Mouse (Mus musculus): ENCODE data around the gene Phlda3. TPM values are rescaled to one million over a fixed set of nuclear protein-coding genes. Genes with fewer than 3 reads are reported as not detected.

The Phlda3 gene
- polyA plus RNA-seq, 1 experiment from 2014 or later, result 19.4 TPM

- no peaks in the 10 kb centered on the region for H3K4me1 ChIP-seq (ENCODE audit: control insufficient read depth, insufficient read depth, low read length)
- 70% methylated on average over 9 of the region's 9 CpGs for WGBS
- no peak overlapping the region for H3K4me3 ChIP-seq (ENCODE audit: low read depth, low read length)
- no peak overlapping the region for H3K9ac ChIP-seq (ENCODE audit: low read length)
- ATAC-seq (ENCODE audit: low FRiP score) (no peak), DNase-seq (ENCODE audit: low spot score, missing footprints) (no peak)
- H3K4me2 ChIP-seq, result no peak overlapping the region
- no peaks in the 10 kb centered on the region for H3K9me3 ChIP-seq (ENCODE audit: control insufficient read depth, low read length)
- H3K36me3 ChIP-seq (ENCODE audit: control insufficient read depth, insufficient read depth, low read length), result no peaks in the 10 kb centered on the region
- H3K27ac ChIP-seq (ENCODE audit: low read depth, low read length), result no peak overlapping the region
- no peaks in the 10 kb centered on the region for H3K27me3 ChIP-seq (ENCODE audit: control insufficient read depth, insufficient read depth, low read length)
Measured at GRCm38 (mm10) chr1:135755287-135755686, 10.6 kb upstream of the Phlda3 start.

DNA sequence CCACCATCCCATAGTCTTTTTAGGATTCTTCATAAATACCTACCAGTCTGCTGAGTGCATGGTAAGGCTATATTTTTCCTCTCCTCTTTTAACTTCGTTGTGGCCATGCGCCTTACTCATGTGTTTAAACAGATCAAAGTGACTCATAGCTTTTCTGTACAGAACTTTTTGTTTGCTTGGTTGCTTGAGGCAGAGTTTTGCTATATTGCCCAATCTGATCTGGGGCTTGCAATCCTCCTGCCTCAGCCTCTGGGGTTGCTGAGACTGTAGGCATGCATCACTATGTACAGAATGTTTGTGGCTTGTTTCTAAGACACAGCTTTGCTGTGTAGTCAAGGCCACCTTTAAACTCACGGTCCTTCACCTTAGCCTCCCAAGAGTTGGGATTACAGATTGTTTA lies 10.0 kb upstream of the Phlda3 start:
- WGBS, result 84% methylated on average over 3 of the region's 3 CpGs
- no peak overlapping the region for H3K4me3 ChIP-seq (ENCODE audit: low read depth, low read length)
- no peak for DNase-seq (ENCODE audit: low spot score, missing footprints)
- no peak for ATAC-seq (ENCODE audit: low FRiP score)
- no peaks in the 10 kb centered on the region for H3K27me3 ChIP-seq (ENCODE audit: control insufficient read depth, insufficient read depth, low read length)
- H3K9me3 ChIP-seq (ENCODE audit: control insufficient read depth, low read length), result no peaks in the 10 kb centered on the region
- no peaks in the 10 kb centered on the region for H3K36me3 ChIP-seq (ENCODE audit: control insufficient read depth, insufficient read depth, low read length)
- H3K9ac ChIP-seq (ENCODE audit: low read length), result no peak overlapping the region
- H3K4me2 ChIP-seq, result no peak overlapping the region
- H3K4me1 ChIP-seq (ENCODE audit: control insufficient read depth, insufficient read depth, low read length), result no peaks in the 10 kb centered on the region
- no peak overlapping the region for H3K27ac ChIP-seq (ENCODE audit: low read depth, low read length)

DNA sequence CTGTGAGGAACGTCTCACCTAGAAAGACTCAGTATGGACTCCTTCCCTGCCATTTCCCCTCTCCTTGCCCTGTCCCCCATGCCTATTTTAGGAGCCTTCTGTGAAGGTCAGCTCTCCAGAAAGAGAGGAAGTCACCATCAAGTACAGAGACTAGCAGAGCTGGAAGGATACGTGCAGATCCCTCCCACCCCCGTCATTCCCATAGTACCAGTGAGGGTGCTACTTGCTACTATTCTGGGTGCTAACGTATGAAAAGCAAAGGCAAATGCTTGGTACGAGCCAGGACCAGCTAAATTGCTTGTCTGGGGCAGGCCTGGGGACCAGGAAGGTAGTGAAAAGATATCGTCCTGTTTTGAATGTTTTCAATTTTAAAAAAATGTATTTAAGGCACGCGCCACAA lies 8.6 kb upstream of the Phlda3 start:
- DNase-seq (ENCODE audit: low spot score, missing footprints) (no peak), ATAC-seq (ENCODE audit: low FRiP score) (no peak)
- Histone ChIP-seq H3K36me3 (ENCODE audit: control insufficient read depth, insufficient read depth, low read length) (no peaks in the 10 kb centered on the region), H3K9ac (ENCODE audit: low read length) (no peak overlapping the region), H3K4me2 (no peak overlapping the region), H3K27ac (ENCODE audit: low read depth, low read length) (no peak overlapping the region), H3K9me3 (ENCODE audit: control insufficient read depth, low read length) (no peaks in the 10 kb centered on the region), H3K4me1 (ENCODE audit: control insufficient read depth, insufficient read depth, low read length) (no peaks in the 10 kb centered on the region), H3K4me3 (ENCODE audit: low read depth, low read length) (no peak overlapping the region), H3K27me3 (ENCODE audit: control insufficient read depth, insufficient read depth, low read length) (no peaks in the 10 kb centered on the region)
- 76% methylated on average over 8 of the region's 8 CpGs for WGBS

GRCm38 (mm10) chr1:135759685-135760084 lies 6.2 kb upstream of the Phlda3 start:
- H3K4me2 ChIP-seq, result no peak overlapping the region
- WGBS, result 35% methylated on average over 4 of the region's 4 CpGs
- H3K36me3 ChIP-seq (ENCODE audit: control insufficient read depth, insufficient read depth, low read length), result no peaks in the 10 kb centered on the region
- no peak for DNase-seq (ENCODE audit: low spot score, missing footprints)
- H3K27me3 ChIP-seq (ENCODE audit: control insufficient read depth, insufficient read depth, low read length), result no peaks in the 10 kb centered on the region
- no peak overlapping the region for H3K4me3 ChIP-seq (ENCODE audit: low read depth, low read length)
- H3K9me3 ChIP-seq (ENCODE audit: control insufficient read depth, low read length), result no peaks in the 10 kb centered on the region
- H3K9ac ChIP-seq (ENCODE audit: low read length), result no peak overlapping the region
- H3K4me1 ChIP-seq (ENCODE audit: control insufficient read depth, insufficient read depth, low read length), result no peaks in the 10 kb centered on the region
- no peak for ATAC-seq (ENCODE audit: low FRiP score)
- no peak overlapping the region for H3K27ac ChIP-seq (ENCODE audit: low read depth, low read length)

DNA sequence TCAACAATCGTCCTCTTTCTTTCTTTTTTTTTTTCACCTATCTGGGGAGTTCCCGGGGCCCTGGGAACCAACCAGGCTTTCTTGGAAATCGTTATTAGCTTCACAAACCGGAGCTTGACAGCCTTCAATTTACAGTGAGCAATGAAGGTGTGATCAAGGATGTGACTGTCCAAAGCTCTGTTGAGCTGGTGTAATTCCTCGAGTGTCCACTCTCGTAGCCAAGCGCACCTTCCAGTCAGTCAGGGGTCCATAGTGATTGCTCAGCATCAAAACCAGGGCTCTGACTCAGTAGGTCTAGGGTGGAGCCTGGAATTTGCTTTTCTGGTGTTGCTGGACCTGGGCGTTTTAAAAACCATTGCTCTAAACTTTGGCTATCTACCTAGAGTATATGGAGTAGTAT lies 5.7 kb upstream of the Phlda3 start:
- H3K27ac ChIP-seq (ENCODE audit: low read depth, low read length), result no peak overlapping the region
- DNase-seq (ENCODE audit: low spot score, missing footprints), result no peak
- no peaks in the 10 kb centered on the region for H3K9me3 ChIP-seq (ENCODE audit: control insufficient read depth, low read length)
- WGBS, result 78% methylated on average over 8 of the region's 8 CpGs
- H3K4me1 ChIP-seq (ENCODE audit: control insufficient read depth, insufficient read depth, low read length), result no peaks in the 10 kb centered on the region
- ATAC-seq (ENCODE audit: low FRiP score), result no peak
- no peak overlapping the region for H3K9ac ChIP-seq (ENCODE audit: low read length)
- no peaks in the 10 kb centered on the region for H3K36me3 ChIP-seq (ENCODE audit: control insufficient read depth, insufficient read depth, low read length)
- no peak overlapping the region for H3K4me2 ChIP-seq
- H3K27me3 ChIP-seq (ENCODE audit: control insufficient read depth, insufficient read depth, low read length), result peaks cover 3% of the 10 kb centered on the region; the same call in 1 of the 2 replicates
- no peak overlapping the region for H3K4me3 ChIP-seq (ENCODE audit: low read depth, low read length)

GRCm38 (mm10) chr1:135761728-135762127 lies 4.2 kb upstream of the Phlda3 start:
- no peak overlapping the region for H3K9ac ChIP-seq (ENCODE audit: low read length)
- peaks cover 1% of the 10 kb centered on the region for H3K4me1 ChIP-seq (ENCODE audit: control insufficient read depth, insufficient read depth, low read length)
- no peak overlapping the region for H3K4me2 ChIP-seq
- peaks cover 3% of the 10 kb centered on the region; the same call in 1 of the 2 replicates for H3K27me3 ChIP-seq (ENCODE audit: control insufficient read depth, insufficient read depth, low read length)
- DNase-seq (ENCODE audit: low spot score, missing footprints) (no peak), ATAC-seq (ENCODE audit: low FRiP score) (no peak)
- no peak overlapping the region for H3K4me3 ChIP-seq (ENCODE audit: low read depth, low read length)
- H3K9me3 ChIP-seq (ENCODE audit: control insufficient read depth, low read length), result no peaks in the 10 kb centered on the region
- no peaks in the 10 kb centered on the region for H3K36me3 ChIP-seq (ENCODE audit: control insufficient read depth, insufficient read depth, low read length)
- H3K27ac ChIP-seq (ENCODE audit: low read depth, low read length), result no peak overlapping the region
- 86% methylated on average over 5 of the region's 5 CpGs for WGBS

- no peak for DNase-seq (ENCODE audit: low spot score, missing footprints)
- no peak overlapping the region for H3K4me2 ChIP-seq
- H3K4me1 ChIP-seq (ENCODE audit: control insufficient read depth, insufficient read depth, low read length), result peaks cover 10% of the 10 kb centered on the region
- H3K27ac ChIP-seq (ENCODE audit: low read depth, low read length), result no peak overlapping the region
- no peaks in the 10 kb centered on the region for H3K9me3 ChIP-seq (ENCODE audit: control insufficient read depth, low read length)
- no peak overlapping the region for H3K9ac ChIP-seq (ENCODE audit: low read length)
- WGBS, result 77% methylated on average over 9 of the region's 9 CpGs
- H3K36me3 ChIP-seq (ENCODE audit: control insufficient read depth, insufficient read depth, low read length), result no peaks in the 10 kb centered on the region
- ATAC-seq (ENCODE audit: low FRiP score), result no peak
- H3K27me3 ChIP-seq (ENCODE audit: control insufficient read depth, insufficient read depth, low read length), result peaks cover 6% of the 10 kb centered on the region; the same call in 1 of the 2 replicates
- no peak overlapping the region for H3K4me3 ChIP-seq (ENCODE audit: low read depth, low read length)
Measured at GRCm38 (mm10) chr1:135763503-135764205, 2.3 kb upstream of the Phlda3 start.

DNA sequence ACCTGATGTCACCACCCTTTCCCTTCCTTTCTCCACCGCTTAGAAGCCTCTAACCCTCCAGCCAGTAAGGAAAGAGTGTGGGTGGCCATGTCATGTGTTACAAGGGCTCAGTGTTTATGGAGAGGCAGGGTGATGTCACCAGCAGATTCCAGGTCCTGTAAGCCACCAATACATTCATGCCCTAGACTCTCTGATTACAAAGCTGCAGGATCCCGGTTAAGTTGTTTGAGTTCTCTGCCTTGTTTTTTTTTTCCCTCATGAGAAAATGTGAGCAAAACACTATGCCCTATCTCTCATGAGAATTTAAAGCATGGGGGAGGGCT lies 1.8 kb upstream of the Phlda3 start:
- Histone ChIP-seq H3K9me3 (ENCODE audit: control insufficient read depth, low read length) (no peaks in the 10 kb centered on the region), H3K36me3 (ENCODE audit: control insufficient read depth, insufficient read depth, low read length) (no peaks in the 10 kb centered on the region), H3K27ac (ENCODE audit: low read depth, low read length) (no peak overlapping the region), H3K4me1 (ENCODE audit: control insufficient read depth, insufficient read depth, low read length) (peaks cover 10% of the 10 kb centered on the region), H3K4me3 (ENCODE audit: low read depth, low read length) (no peak overlapping the region), H3K4me2 (no peak overlapping the region), H3K9ac (ENCODE audit: low read length) (no peak overlapping the region), H3K27me3 (ENCODE audit: control insufficient read depth, insufficient read depth, low read length) (peaks cover 6% of the 10 kb centered on the region; the same call in 1 of the 2 replicates)
- DNase-seq (ENCODE audit: low spot score, missing footprints) (no peak), ATAC-seq (ENCODE audit: low FRiP score) (no peak)
- WGBS, result 82% methylated on average over 2 of the region's 2 CpGs

DNA sequence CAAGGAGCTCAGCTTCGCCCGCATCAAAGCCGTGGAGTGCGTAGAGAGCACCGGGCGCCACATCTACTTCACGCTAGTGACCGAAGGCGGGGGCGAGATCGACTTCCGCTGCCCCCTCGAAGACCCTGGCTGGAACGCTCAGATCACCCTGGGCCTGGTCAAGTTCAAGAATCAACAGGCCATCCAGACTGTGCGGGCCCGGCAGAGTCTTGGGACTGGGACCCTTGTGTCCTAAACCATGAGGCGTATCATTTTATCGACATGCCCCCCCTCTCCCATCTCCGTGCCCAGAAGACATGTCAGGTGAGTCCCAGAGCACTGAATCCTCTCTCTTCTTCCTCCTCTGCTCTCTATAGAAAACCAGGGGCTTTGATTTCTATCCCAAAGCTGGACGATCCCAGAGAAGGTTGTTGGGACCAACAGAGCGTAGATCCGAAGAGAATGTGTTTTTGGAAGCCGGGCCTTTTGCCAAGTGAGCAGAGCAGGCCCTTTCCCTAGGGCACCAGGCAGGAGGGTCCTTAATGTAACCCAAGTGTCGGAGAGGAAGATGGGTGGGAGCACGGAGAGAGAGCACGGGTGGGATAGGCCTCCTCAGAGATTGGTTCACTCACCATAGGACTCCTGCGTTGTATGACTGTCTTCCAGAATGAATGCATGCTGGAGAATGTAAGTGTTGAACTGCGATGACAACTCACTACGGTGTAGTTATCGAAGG lies 830 bp downstream of the Phlda3 start:
- Histone ChIP-seq H3K4me1 (ENCODE audit: control insufficient read depth, insufficient read depth, low read length) (peaks cover 10% of the 10 kb centered on the region), H3K9me3 (ENCODE audit: control insufficient read depth, low read length) (no peaks in the 10 kb centered on the region), H3K4me2 (peak overlapping the region; percentile 93), H3K9ac (ENCODE audit: low read length) (peak overlapping the region; percentile 81), H3K27me3 (ENCODE audit: control insufficient read depth, insufficient read depth, low read length) (peaks cover 6% of the 10 kb centered on the region; the same call in 1 of the 2 replicates), H3K36me3 (ENCODE audit: control insufficient read depth, insufficient read depth, low read length) (no peaks in the 10 kb centered on the region), H3K4me3 (ENCODE audit: low read depth, low read length) (peak overlapping the region; percentile 51), H3K27ac (ENCODE audit: low read depth, low read length) (no peak overlapping the region)
- ATAC-seq (ENCODE audit: low FRiP score), result no peak; the same call in 1 of the 2 replicates
- WGBS, result 30% methylated on average over 30 of the region's 30 CpGs
- DNase-seq (ENCODE audit: low spot score, missing footprints), result peak; percentile 86

All from midbrain, embryonic 11.5 days (tissue).